Mouse (Mus musculus) liver, adult 2 months (tissue): ENCODE data around the gene Osbpl9. TPM values are rescaled to one million over a fixed set of nuclear protein-coding genes. Genes with fewer than 3 reads are reported as not detected.

ENCODE experiments used
- DNase-seq: peaks from one replicate; pipeline ENCODE4 v3.0.0-alpha.2; 2011; ENCODE audit warnings: low read depth, low spot score; ENCODE audit errors: extremely low read depth
- H3K27ac ChIP-seq: fragments of 200-500 bp; replicated peaks from 2 replicates; pipeline ENCODE4 v1.5.1; 2012; ENCODE audit warnings: low read depth, mild to moderate bottlenecking, control low read depth, inconsistent platforms, low read length; ENCODE audit not compliant: insufficient read depth
- H3K27me3 ChIP-seq: fragments of 200-500 bp; 2 replicates; pipeline ENCODE4 v1.6.1; 2012; ENCODE audit warnings: mild to moderate bottlenecking, moderate library complexity, low read length, inconsistent platforms; ENCODE audit not compliant: control insufficient read depth, insufficient read depth
- H3K36me3 ChIP-seq: fragments of 200-500 bp; 2 replicates; pipeline ENCODE4 v1.6.1; 2012; ENCODE audit warnings: low read length, inconsistent platforms; ENCODE audit not compliant: control insufficient read depth, insufficient read depth
- H3K4me1 ChIP-seq: fragments of 200-500 bp; 2 replicates; pipeline ENCODE4 v1.6.1; 2011; ENCODE audit warnings: low read length; ENCODE audit not compliant: control insufficient read depth, insufficient read depth
- H3K4me3 ChIP-seq: fragments of 200-500 bp; 2 replicates; pipeline ENCODE4 v1.5.1; 2011; ENCODE audit warnings: low read depth, mild to moderate bottlenecking, control low read depth, low read length, moderate library complexity; ENCODE audit not compliant: insufficient read depth
- H3K79me2 ChIP-seq: fragments of 200-500 bp; 2 replicates; pipeline ENCODE4 v1.6.1; 2012; ENCODE audit warnings: inconsistent platforms, mild to moderate bottlenecking, low read length, moderate library complexity; ENCODE audit not compliant: control insufficient read depth, insufficient read depth
- H3K9ac ChIP-seq: fragments of 200-500 bp; 2 replicates; pipeline ENCODE4 v1.6.1; 2012; ENCODE audit warnings: low read depth, mild to moderate bottlenecking, control low read depth, inconsistent platforms, low read length
- CTCF ChIP-seq: fragments of 200-500 bp; IDR thresholded peaks from 2 replicates; pipeline ENCODE4 v1.5.1; 2011; ENCODE audit warnings: low read depth, low read length, control low read depth
- POLR2A ChIP-seq: fragments of 200-500 bp; IDR thresholded peaks from 2 replicates; pipeline ENCODE4 v1.6.1; 2011; ENCODE audit warnings: low read length, control low read depth; ENCODE audit not compliant: insufficient read depth; ENCODE audit errors: extremely low read depth
- WGBS: fragments of 180-500 bp; shearing (Covaris S2); methylation state at CpG from one replicate; pipeline ENCODE4 v1.1.7; 2018; 5-methylcytosine and 5-hydroxymethylcytosine counted together
- polyA plus RNA-seq: library from polyadenylated mRNA; depleted of rRNA; stranded (reverse); fragments of >200 nt; gene quantifications from 2 replicates; pipeline ENCODE4 v1.2.3, GENCODE M21; 2012
- total RNA-seq: library from RNA; depleted of rRNA; stranded (reverse); fragments of >200 nt; gene quantifications from 2 replicates; pipeline ENCODE4 v1.2.3, GENCODE M21; 2014

The Osbpl9 gene
- total and polyA plus RNA-seq, 2 experiments, result 125 to 128 TPM

GRCm38 (mm10) chr4:109106594-109106993 is 95.5 kb downstream of the Osbpl9 start:
- Histone ChIP-seq H3K27me3 (no peaks in the 10 kb centered on the region), H3K4me1 (peaks cover 34% of the 10 kb centered on the region), H3K4me3 (no peak overlapping the region), H3K27ac (peak overlapping the region; percentile 81), H3K79me2 (peaks cover 28% of the 10 kb centered on the region; the same call in 1 of the 2 replicates), H3K36me3 (peaks cover 7% of the 10 kb centered on the region), H3K9ac (no peak overlapping the region)
- TF ChIP-seq POLR2A (no peak), CTCF (no peak)
- peak; percentile 86 for DNase-seq

DNA sequence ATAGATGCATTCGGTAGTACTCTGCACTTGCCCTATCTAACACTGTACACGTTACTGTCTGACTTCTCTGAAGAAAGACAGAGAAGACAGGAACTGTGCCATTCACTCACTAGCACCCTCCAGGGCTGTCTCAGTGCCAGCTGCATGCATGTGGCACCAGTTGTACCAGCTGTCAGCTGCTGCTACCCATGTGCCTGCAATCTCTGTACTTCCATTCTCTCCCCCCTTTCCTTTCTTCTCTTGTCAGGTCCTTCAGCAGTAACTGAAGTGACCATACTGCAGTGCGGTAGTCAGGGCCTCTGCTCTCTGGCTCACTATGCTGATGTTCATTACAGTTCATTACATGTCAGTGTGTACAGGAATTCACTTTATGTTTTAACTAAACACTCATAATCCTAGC is 96.0 kb downstream of the Osbpl9 start:
- H3K79me2 ChIP-seq, result peaks cover 32% of the 10 kb centered on the region; the same call in 1 of the 2 replicates
- H3K9ac ChIP-seq, result no peak overlapping the region
- H3K4me3 ChIP-seq, result no peak overlapping the region
- WGBS, result 18% methylated on average over 3 of the region's 3 CpGs
- peak; percentile 59 for DNase-seq
- H3K4me1 ChIP-seq, result peaks cover 30% of the 10 kb centered on the region
- H3K27ac ChIP-seq, result peak overlapping the region; percentile 50
- peaks cover 12% of the 10 kb centered on the region for H3K36me3 ChIP-seq
- TF ChIP-seq CTCF (no peak), POLR2A (no peak)
- no peaks in the 10 kb centered on the region for H3K27me3 ChIP-seq

DNA sequence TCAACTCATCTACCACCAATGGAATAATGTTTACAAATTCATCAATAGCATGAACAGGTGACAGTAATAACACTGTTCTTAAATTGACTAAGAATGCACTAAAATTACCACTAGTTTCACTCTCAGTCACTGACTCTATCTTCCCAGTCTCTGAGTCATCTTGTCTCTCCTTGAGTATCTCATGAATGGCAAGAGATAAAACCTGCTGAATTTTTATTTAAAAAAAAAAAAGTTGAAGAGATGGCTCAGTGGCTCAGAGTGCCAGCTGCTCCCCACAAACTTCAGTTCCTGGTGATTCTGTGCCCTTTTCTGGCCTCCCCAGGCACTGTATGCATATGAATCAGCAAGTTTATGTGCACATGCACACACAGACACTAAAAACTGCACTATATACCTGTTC is 96.8 kb downstream of the Osbpl9 start:
- no peak overlapping the region for H3K4me3 ChIP-seq
- TF ChIP-seq POLR2A (no peak), CTCF (no peak)
- H3K4me1 ChIP-seq, result peaks cover 29% of the 10 kb centered on the region
- no peaks in the 10 kb centered on the region for H3K27me3 ChIP-seq
- no peak for DNase-seq
- H3K79me2 ChIP-seq, result peaks cover 29% of the 10 kb centered on the region; the same call in 1 of the 2 replicates
- H3K27ac ChIP-seq, result no peak overlapping the region; the same call in none of the 2 replicates
- H3K36me3 ChIP-seq, result peaks cover 17% of the 10 kb centered on the region
- no peak overlapping the region for H3K9ac ChIP-seq

DNA sequence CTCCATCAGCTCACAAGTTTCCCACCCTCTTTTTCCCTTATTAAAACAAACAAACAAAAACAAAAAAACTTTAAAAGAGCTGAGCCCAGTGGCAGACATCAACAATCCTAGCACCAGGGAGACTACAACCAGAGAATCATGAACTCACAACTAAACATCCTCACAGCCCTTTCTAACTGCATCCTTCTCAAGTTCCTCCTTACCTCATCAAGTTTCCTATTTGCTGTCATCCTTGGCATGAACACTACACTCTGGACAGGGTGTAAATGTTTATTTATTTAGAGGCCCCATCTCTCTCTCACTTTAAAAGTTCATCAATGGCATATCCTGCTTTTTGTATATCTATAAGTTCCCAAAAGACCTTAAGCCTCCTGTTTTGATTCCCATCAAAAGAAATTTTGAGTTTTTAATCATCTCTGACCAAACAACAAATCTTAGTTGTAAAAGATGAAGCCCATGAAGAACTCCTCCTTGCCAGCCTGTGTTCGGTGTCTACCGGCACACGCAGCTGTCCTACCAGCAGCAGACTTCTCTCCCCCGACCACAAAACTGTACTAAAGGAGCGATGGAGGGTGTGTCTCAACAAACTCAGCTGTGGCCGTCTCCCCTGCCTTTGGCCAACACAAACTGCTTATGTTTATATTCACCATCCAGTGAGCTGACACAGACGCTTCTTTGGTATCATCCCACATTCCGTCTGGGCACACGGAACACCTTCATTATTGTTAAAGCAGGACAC is 98.8 kb downstream of the Osbpl9 start:
- peaks cover 22% of the 10 kb centered on the region for H3K4me1 ChIP-seq
- TF ChIP-seq POLR2A, result no peak
- TF ChIP-seq CTCF, result no peak
- no peaks in the 10 kb centered on the region for H3K27me3 ChIP-seq
- H3K27ac ChIP-seq, result 0 out of 2 replicates have a peak overlapping the region, but pooled peaks have one; percentile 18
- peaks cover 25% of the 10 kb centered on the region; the same call in 1 of the 2 replicates for H3K79me2 ChIP-seq
- H3K4me3 ChIP-seq, result no peak overlapping the region
- peaks cover 26% of the 10 kb centered on the region for H3K36me3 ChIP-seq
- 57% methylated on average over 9 of the region's 9 CpGs for WGBS
- no peak overlapping the region for H3K9ac ChIP-seq
- DNase-seq, result no peak

- no peak overlapping the region for H3K4me3 ChIP-seq
- DNase-seq, result no peak
- H3K9ac ChIP-seq, result no peak overlapping the region
- TF ChIP-seq CTCF (no peak), POLR2A (no peak)
- 87% methylated on average over 5 of the region's 5 CpGs for WGBS
- H3K36me3 ChIP-seq, result peaks cover 28% of the 10 kb centered on the region
- H3K4me1 ChIP-seq, result peaks cover 20% of the 10 kb centered on the region
- H3K79me2 ChIP-seq, result peaks cover 25% of the 10 kb centered on the region; the same call in 1 of the 2 replicates
- no peaks in the 10 kb centered on the region for H3K27me3 ChIP-seq
- H3K27ac ChIP-seq, result no peak overlapping the region
Measured at GRCm38 (mm10) chr4:109102574-109102973, 99.5 kb downstream of the Osbpl9 start.

- no peak overlapping the region for H3K27ac ChIP-seq
- 95% methylated on average over 3 of the region's 3 CpGs for WGBS
- no peak for DNase-seq
Measured at GRCm38 (mm10) chr4:109098861-109099260, 103.2 kb downstream of the Osbpl9 start.

More at GRCm38 (mm10) chr4:109098861-109099260, 103.2 kb downstream of the Osbpl9 start:
- TF ChIP-seq CTCF (no peak), POLR2A (no peak)
- Histone ChIP-seq H3K9ac (no peak overlapping the region), H3K36me3 (peaks cover 51% of the 10 kb centered on the region), H3K79me2 (peaks cover 14% of the 10 kb centered on the region; the same call in 1 of the 2 replicates), H3K4me1 (peaks cover under 1% of the 10 kb centered on the region), H3K27me3 (no peaks in the 10 kb centered on the region), H3K4me3 (no peak overlapping the region)
